Mouse (Mus musculus) kidney, adult 18-20 months (tissue): ENCODE results near the gene Tprkb.
"Not testable (repeated sequence)": the region's sequence is repeated elsewhere in the genome, so short reads cannot be mapped to it uniquely, and the experiment has no call there.

Experiments used
- DNase-seq: peaks from one replicate; pipeline ENCODE4 v3.0.0; 2021

The Tprkb gene

GRCm38 (mm10) chr6:85975761-85976160, 64.1 kb downstream of the Tprkb start:
- no peak for DNase-seq

- DNase-seq, result no peak
These were observed 64.6 kb downstream of the Tprkb start for GRCm38 (mm10) chr6:85976242-85976641.

GRCm38 (mm10) chr6:85978736-85979135, 67.1 kb downstream of the Tprkb start:
- DNase-seq, result not testable (repeated sequence)
